Mouse (Mus musculus): ENCODE results near the gene Gm20449. TPM values are rescaled to one million over a fixed set of nuclear protein-coding genes. Genes with fewer than 3 reads are reported as not detected.

Gene Gm20449
- total RNA-seq (2012; rRNA removed), result 0.04 and 0.16 TPM in 2 replicates

DNA sequence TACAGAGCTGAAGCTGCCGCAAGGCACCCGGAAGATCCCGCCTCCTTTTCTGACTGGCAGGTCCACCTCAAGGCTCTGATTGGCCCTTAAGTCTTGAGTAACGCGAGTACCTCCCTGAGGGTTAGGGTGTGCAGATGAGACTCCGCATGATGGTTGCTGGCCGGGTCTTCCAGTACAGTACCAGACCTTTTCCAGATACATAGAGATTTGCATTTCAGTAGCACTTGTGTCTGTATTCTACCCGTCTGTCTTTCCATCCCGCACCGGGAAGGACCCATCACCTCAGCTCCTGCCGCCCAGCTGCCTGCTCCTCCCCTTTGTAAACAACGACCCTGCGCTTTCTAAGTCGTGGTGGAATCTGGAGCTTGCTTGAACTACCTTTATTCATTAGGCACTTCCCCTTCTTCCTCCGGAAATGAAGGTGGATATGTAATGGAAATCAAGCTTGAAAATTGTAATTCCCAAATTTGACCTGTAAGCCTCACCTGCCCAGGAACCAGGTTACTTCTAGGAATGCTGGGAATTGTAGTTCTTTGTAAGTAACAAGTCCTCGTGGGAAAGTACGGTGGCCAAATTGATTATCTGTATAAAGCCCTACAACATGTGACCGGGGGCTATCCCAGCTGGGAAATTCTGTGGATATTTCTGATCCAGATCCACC is at the start of gene Gm20449, which contains the start of gene AW146154:
Gm20449 (minus strand) TSS at position 29 of the 661 bp plus-strand sequence.
AW146154 (minus strand) TSS at position 502 of the 661 bp plus-strand sequence.
- peak within 1 kb of the TSS; percentile 77 for H3K9ac ChIP-seq (ENCODE audit: insufficient read depth, low read depth, low read length, poor library complexity, severe bottlenecking)
- H3K4me3 ChIP-seq (ENCODE audit: insufficient read depth in 1 of 2, low read depth in 1 of 2, low read length in 2 of 2, poor library complexity in 1 of 2, severe bottlenecking in 1 of 2), result peak within 1 kb of the TSS; percentile 74 to 83
- peak within 1 kb of the TSS; percentile 62 for H3K27ac ChIP-seq (ENCODE audit: insufficient read depth, low read depth, low read length, poor library complexity, severe bottlenecking)
- H3K9me3 ChIP-seq (ENCODE audit: control insufficient read depth, insufficient read depth, low read depth, low read length), result no peaks in the 10 kb centered on the region
- DNase-seq (ENCODE audit: low read depth, low spot score), result peak; percentile 89
- in situ Hi-C loops (cut with MboI; ENCODE audit: low sequenced_read_pairs in 2 of 2, unreplicated experiment in 2 of 2), result no loop called here
- TF ChIP-seq ZNF384 (IDR thresholded peaks at IDR 0.05; ENCODE audit: low read depth, low read length) (no peak), ZC3H11A (IDR thresholded peaks at IDR 0.05; ENCODE audit: borderline replicate concordance, low read depth, low read length) (no peak), HCFC1 (IDR thresholded peaks at IDR 0.05; ENCODE audit: borderline replicate concordance, insufficient read depth, low read length) (peak; percentile 95), MAFK (IDR thresholded peaks at IDR 0.05; ENCODE audit: insufficient read depth, low read depth, low read length) (no peak), CHD2 (IDR thresholded peaks at IDR 0.05; ENCODE audit: low read depth, low read length) (peak; percentile 35; the same call in 1 of the 2 replicates)
- peaks cover 0 to 3% of the 10 kb centered on the region in 2 experiments; a peak in 1 of 4 replicates for H3K4me1 ChIP-seq (ENCODE audit: control insufficient read depth in 2 of 2, insufficient read depth in 2 of 2, low read length in 2 of 2, poor library complexity in 1 of 2)
- no peaks in the 10 kb centered on the region for H3K36me3 ChIP-seq (ENCODE audit: control insufficient read depth, insufficient read depth, low read length, poor library complexity, severe bottlenecking)

- no peak overlapping the region for H3K4me3 ChIP-seq (ENCODE audit: insufficient read depth in 1 of 2, low read depth in 1 of 2, low read length in 2 of 2, poor library complexity in 1 of 2, severe bottlenecking in 1 of 2)
- in situ Hi-C loops (cut with MboI; ENCODE audit: low sequenced_read_pairs in 2 of 2, unreplicated experiment in 2 of 2), result no loop called here
- H3K27ac ChIP-seq (ENCODE audit: insufficient read depth, low read depth, low read length, poor library complexity, severe bottlenecking), result peak overlapping the region; percentile 66; the same call in 1 of the 2 replicates
- H3K9me3 ChIP-seq (ENCODE audit: control insufficient read depth, insufficient read depth, low read depth, low read length), result no peaks in the 10 kb centered on the region
- no peaks in the 10 kb centered on the region for H3K36me3 ChIP-seq (ENCODE audit: control insufficient read depth, insufficient read depth, low read length, poor library complexity, severe bottlenecking)
- H3K4me1 ChIP-seq (ENCODE audit: control insufficient read depth in 2 of 2, insufficient read depth in 2 of 2, low read length in 2 of 2, poor library complexity in 1 of 2), result peaks cover 0 to 6% of the 10 kb centered on the region in 2 experiments; a peak in 1 of 4 replicates
- no peak overlapping the region for H3K9ac ChIP-seq (ENCODE audit: insufficient read depth, low read depth, low read length, poor library complexity, severe bottlenecking)
- TF ChIP-seq MAFK (IDR thresholded peaks at IDR 0.05; ENCODE audit: insufficient read depth, low read depth, low read length) (no peak), ZC3H11A (IDR thresholded peaks at IDR 0.05; ENCODE audit: borderline replicate concordance, low read depth, low read length) (no peak), ZNF384 (IDR thresholded peaks at IDR 0.05; ENCODE audit: low read depth, low read length) (no peak), CHD2 (IDR thresholded peaks at IDR 0.05; ENCODE audit: low read depth, low read length) (no peak; the same call in none of the 2 replicates), HCFC1 (IDR thresholded peaks at IDR 0.05; ENCODE audit: borderline replicate concordance, insufficient read depth, low read length) (no peak)
- DNase-seq (ENCODE audit: low read depth, low spot score), result peak; percentile 40
Observed at GRCm38 (mm10) chr7:41512672-41513071, 13.5 kb upstream of the Gm20449 start.

GRCm38 (mm10) chr7:41512207-41512606 is 13.0 kb upstream of the Gm20449 start:
- peak overlapping the region; percentile 66; the same call in 1 of the 2 replicates for H3K27ac ChIP-seq (ENCODE audit: insufficient read depth, low read depth, low read length, poor library complexity, severe bottlenecking)
- H3K36me3 ChIP-seq (ENCODE audit: control insufficient read depth, insufficient read depth, low read length, poor library complexity, severe bottlenecking), result no peaks in the 10 kb centered on the region
- DNase-seq (ENCODE audit: low read depth, low spot score), result peak; percentile 27
- in situ Hi-C loops (cut with MboI; ENCODE audit: low sequenced_read_pairs in 2 of 2, unreplicated experiment in 2 of 2), result no loop called here
- H3K9me3 ChIP-seq (ENCODE audit: control insufficient read depth, insufficient read depth, low read depth, low read length), result no peaks in the 10 kb centered on the region
- TF ChIP-seq MAFK (IDR thresholded peaks at IDR 0.05; ENCODE audit: insufficient read depth, low read depth, low read length), result no peak
- no peak for TF ChIP-seq HCFC1 (IDR thresholded peaks at IDR 0.05; ENCODE audit: borderline replicate concordance, insufficient read depth, low read length)
- TF ChIP-seq ZC3H11A (IDR thresholded peaks at IDR 0.05; ENCODE audit: borderline replicate concordance, low read depth, low read length), result no peak
- no peak for TF ChIP-seq CHD2 (IDR thresholded peaks at IDR 0.05; ENCODE audit: low read depth, low read length)
- no peak for TF ChIP-seq ZNF384 (IDR thresholded peaks at IDR 0.05; ENCODE audit: low read depth, low read length)
- no peak overlapping the region for H3K9ac ChIP-seq (ENCODE audit: insufficient read depth, low read depth, low read length, poor library complexity, severe bottlenecking)
- H3K4me1 ChIP-seq (ENCODE audit: control insufficient read depth in 2 of 2, insufficient read depth in 2 of 2, low read length in 2 of 2, poor library complexity in 1 of 2), result peaks cover 0 to 6% of the 10 kb centered on the region in 2 experiments; a peak in 1 of 4 replicates
- H3K4me3 ChIP-seq (ENCODE audit: insufficient read depth in 1 of 2, low read depth in 1 of 2, low read length in 2 of 2, poor library complexity in 1 of 2, severe bottlenecking in 1 of 2), result no peak overlapping the region

- no peaks in the 10 kb centered on the region for H3K36me3 ChIP-seq (ENCODE audit: control insufficient read depth, insufficient read depth, low read length, poor library complexity, severe bottlenecking)
- H3K27ac ChIP-seq (ENCODE audit: insufficient read depth, low read depth, low read length, poor library complexity, severe bottlenecking), result no peak overlapping the region
- H3K4me3 ChIP-seq (ENCODE audit: insufficient read depth in 1 of 2, low read depth in 1 of 2, low read length in 2 of 2, poor library complexity in 1 of 2, severe bottlenecking in 1 of 2), result no peak overlapping the region
- H3K4me1 ChIP-seq (ENCODE audit: control insufficient read depth in 2 of 2, insufficient read depth in 2 of 2, low read length in 2 of 2, poor library complexity in 1 of 2), result peaks cover 0 to 3% of the 10 kb centered on the region in 2 experiments; a peak in 1 of 4 replicates
- TF ChIP-seq CHD2 (IDR thresholded peaks at IDR 0.05; ENCODE audit: low read depth, low read length), result no peak
- TF ChIP-seq ZC3H11A (IDR thresholded peaks at IDR 0.05; ENCODE audit: borderline replicate concordance, low read depth, low read length), result 0 out of 2 replicates have a peak, but pooled peaks have one; percentile 17
- H3K9ac ChIP-seq (ENCODE audit: insufficient read depth, low read depth, low read length, poor library complexity, severe bottlenecking), result no peak overlapping the region
- DNase-seq (ENCODE audit: low read depth, low spot score), result peak; percentile 34
- no peaks in the 10 kb centered on the region for H3K9me3 ChIP-seq (ENCODE audit: control insufficient read depth, insufficient read depth, low read depth, low read length)
- in situ Hi-C loops (cut with MboI; ENCODE audit: low sequenced_read_pairs in 2 of 2, unreplicated experiment in 2 of 2), result no loop called here
Observed at GRCm38 (mm10) chr7:41502402-41502801, 3.2 kb upstream of the Gm20449 start.
